Mouse (Mus musculus) cerebellum, adult 11 months (tissue): Measurements from ENCODE around the gene Tgfbr3.
"Not testable (repeated sequence)": the region's sequence is repeated elsewhere in the genome, so short reads cannot be mapped to it uniquely, and the experiment has no call there.

Source experiments
- DNase-seq: peaks from one replicate; pipeline ENCODE4 v3.0.0; 2022

Tgfbr3 gene

DNA sequence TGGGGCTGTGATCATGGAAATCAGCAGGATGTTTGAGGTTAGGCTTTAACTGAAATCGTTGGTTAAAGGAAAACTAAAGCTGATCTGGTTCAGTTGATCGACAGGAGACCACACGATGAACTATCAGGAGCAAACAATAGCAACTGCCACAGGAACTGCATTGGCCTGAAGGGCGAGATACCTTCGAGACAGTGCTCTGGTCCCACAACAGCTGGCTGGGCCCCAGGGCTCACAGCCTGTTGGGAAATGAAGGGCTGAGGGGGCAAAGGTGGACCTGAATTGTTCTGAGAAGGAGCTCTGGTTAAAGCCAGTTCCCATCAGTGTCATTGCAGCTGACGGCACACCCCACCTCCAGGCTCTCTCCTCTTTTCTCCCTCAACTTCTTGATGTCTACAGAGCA lies 52.5 kb downstream of the Tgfbr3 start:
- no peak for DNase-seq

DNA sequence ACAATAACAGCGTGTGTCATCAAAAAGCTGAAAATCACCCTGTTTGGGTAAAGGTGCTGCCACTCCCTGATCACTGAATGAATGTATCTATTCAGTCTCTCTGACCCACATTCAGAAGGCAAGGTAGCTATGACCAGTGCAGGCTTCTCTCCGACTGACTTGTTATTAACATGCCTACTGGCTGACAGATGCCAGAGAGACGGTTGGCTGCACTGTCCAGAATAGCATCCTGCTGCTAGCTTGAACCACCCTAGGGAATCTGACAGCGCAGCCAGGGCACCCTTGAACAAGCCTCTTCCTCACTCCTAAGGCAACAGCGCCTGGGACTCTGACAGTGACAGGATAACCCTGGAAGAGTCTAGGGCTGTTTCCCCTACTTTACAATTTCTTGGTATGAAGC lies 53.4 kb downstream of the Tgfbr3 start:
- DNase-seq = no peak

DNA sequence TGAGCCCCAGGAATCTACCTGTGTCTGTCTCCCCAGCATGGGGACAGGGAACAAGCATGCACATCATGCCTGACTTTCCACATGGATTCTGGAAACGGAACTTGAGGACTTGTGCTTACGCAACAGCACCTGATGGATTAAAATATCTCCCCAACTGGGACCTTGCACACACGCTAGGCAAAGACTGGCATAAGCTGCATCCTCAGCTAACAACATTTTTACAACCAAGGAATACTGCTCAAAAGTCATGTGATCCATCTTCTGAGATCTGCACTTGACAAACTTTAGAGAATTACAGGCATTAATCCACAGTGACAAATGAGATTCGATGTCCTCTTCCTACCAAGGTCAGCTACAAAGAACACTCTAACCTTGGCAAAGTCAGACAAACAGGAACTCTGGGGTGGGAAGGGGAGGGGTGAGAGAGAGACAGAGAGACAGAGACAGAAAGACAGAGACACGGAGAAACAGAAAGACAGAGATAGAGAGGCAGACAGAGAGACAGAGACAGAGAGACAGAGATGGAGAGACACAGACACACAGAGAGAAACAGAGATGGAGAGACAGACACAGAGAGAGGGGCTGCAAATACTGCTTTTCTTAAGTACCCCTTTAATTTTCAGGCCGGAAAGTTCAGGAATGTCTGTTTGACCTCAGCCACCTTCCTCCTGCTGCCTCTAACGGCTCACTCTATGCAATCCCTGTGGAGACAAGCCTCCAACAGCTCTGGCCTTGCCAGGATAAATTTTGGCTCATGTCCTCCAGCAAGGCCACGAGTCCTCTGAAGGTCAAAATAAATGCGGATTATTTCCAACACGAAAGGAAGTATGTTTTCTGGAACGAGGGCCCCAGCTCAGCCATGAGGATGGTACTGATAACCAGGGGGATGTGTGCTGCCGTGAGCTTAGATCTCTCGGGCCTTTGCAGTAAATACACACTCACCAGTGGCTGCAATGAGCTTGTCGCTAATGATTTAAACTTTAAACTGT lies 55.8 kb downstream of the Tgfbr3 start:
- DNase-seq = no peak

GRCm38 (mm10) chr5:107230189-107230588 lies 59.2 kb downstream of the Tgfbr3 start:
- DNase-seq = no peak

DNA sequence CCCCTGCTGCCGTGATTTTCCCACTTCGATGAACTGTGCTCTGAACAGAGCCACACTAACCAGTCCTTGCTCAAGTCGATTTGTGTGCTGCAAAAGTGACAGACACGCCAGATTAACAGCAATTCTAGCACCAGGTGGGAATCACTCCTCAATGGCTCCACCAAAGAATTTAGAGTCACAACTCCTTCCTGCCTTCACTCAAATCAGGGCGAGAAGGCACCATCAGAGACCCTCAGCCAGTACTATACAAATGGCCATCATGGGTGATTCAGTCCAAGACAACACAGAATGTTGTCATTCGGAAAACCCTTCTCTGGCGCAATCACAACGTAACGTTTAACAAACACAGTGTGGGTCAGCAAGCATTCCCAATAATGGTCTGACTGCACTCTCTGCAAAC lies 60.4 kb downstream of the Tgfbr3 start:
- no peak for DNase-seq

DNA sequence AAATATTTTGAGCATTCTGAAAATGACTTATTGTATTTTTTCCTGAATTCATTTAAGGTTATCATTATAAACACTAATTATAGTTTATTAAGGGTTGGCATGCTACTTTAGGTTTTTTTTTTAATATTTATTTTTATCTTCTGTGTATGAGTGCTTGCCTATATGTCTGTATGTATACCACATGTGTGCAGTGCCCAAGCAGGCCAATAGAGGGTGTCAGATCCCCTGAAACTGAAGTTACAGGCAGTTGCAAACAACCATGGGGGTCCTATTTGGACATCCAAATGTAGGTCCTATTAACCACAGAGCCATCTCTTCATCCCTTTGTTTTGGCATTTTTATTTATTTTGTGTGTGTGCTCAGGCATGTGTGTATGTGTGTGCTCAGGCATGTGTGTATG lies 61.8 kb downstream of the Tgfbr3 start:
- DNase-seq = no peak

GRCm38 (mm10) chr5:107224820-107225417 lies 64.5 kb downstream of the Tgfbr3 start:
- no peak for DNase-seq

GRCm38 (mm10) chr5:107224151-107224550 lies 65.3 kb downstream of the Tgfbr3 start:
- DNase-seq = no peak

- DNase-seq = not testable (repeated sequence)
Measured at GRCm38 (mm10) chr5:107223483-107223882, 65.9 kb downstream of the Tgfbr3 start.

- DNase-seq = no peak
Measured at GRCm38 (mm10) chr5:107223029-107223428, 66.4 kb downstream of the Tgfbr3 start.

DNA sequence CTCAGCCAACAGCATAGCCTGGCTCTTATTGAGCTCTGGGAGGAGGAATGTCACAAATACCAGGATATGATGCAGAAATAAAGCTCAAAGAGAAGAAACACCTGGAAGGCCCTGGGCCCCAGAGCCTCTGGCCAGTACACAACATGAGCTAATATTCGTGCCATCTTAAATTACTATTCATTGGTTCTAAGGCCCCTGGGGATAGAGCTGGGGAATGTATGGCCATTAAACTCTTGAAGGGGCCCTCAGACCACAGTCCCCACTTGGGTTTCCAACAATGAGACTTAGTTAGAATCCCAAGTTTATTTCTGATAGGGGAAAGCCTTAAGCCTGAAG lies 66.8 kb downstream of the Tgfbr3 start:
- DNase-seq = no peak

DNA sequence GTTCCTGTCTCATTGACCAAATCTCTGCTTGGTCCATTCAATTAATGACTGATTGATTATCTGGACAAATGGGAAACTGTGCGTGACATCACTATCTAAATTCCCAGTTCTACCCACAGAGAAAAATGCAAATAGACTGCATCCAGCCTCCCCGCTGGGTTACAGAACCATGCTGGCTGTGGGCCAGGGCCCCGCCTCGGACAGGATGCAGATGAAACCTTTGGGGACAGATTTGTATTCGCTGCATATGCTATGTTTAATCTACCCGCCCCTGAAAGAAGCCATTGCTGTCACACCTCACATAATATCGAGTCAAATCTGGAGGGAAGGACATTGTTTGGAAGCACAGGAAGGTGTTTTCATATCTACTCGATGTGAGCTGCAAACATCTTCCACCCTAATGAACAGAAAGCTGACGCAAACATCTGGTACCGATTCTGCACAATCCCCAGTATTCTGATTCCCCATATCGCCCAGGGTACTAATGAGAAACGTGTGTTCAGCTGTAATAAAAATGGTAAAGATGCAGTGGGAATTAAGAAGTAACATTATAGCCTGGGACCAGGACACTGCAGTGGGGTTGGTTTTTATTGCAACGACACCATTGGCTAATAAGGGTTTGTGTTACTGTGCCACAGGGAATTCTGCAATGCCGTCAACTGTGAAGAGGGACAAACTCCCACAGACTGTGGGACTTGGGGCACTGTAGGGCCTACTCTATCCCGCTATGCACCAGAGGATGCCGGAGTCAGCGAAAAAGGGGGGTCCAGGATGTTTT lies 67.3 kb downstream of the Tgfbr3 start:
- no peak for DNase-seq

GRCm38 (mm10) chr5:107220936-107221335 lies 68.5 kb downstream of the Tgfbr3 start:
- peak; percentile 26 for DNase-seq

GRCm38 (mm10) chr5:107219883-107220282 lies 69.5 kb downstream of the Tgfbr3 start:
- no peak for DNase-seq

- DNase-seq = no peak
Measured at GRCm38 (mm10) chr5:107219318-107219717, 70.1 kb downstream of the Tgfbr3 start.

GRCm38 (mm10) chr5:107218594-107218993 lies 70.8 kb downstream of the Tgfbr3 start:
- DNase-seq = no peak

DNA sequence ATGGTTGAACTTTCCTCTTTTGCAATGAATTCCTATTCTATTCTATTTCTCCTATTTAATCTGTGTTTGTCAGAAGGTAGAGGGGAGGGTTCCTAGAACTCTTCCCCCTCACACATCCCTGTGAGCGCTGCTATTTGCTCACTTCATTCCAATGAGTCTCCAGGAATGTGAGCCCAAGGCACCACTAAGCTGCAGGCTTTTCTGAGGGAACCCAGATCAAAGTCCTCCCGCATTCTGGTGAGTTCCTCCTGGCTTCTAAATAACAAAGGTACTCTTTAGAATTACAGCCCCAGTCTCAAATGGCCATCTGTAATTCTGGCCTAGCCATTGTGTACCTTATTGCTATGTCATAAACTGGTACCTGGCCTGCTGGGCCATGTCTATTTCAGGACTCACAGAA lies 72.3 kb downstream of the Tgfbr3 start:
- DNase-seq = no peak

GRCm38 (mm10) chr5:107213373-107214132 lies 75.9 kb downstream of the Tgfbr3 start:
- no peak for DNase-seq

DNA sequence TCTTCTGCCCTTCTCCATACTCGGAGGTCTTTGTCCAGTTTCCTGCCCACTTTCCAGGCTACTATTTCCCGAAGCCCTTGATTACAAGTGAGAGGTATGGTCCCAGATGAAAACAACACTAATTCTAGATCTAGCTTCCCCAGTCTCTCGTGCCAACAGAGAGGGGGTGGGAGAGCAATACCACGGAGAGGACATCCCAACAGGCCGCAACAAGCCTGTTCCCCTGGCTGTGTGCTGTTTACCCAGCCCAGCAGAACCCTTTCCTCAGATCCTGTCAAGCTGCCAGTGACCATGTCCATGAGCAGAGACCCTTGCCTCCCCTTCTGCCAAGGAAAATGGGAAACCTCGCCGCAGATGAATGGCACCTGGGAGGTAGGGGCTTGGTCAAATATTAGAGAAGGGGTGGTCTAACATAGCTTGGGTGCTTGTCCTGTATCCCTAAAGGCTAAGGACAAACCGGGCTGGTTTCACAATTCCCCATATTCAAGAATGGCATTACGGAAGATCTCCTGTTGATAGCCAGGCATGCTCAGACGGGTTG lies 77.5 kb downstream of the Tgfbr3 start:
- DNase-seq = no peak

GRCm38 (mm10) chr5:107210040-107210439 lies 79.4 kb downstream of the Tgfbr3 start:
- no peak for DNase-seq

- no peak for DNase-seq
Measured at GRCm38 (mm10) chr5:107207911-107208310, 81.5 kb downstream of the Tgfbr3 start.

DNA sequence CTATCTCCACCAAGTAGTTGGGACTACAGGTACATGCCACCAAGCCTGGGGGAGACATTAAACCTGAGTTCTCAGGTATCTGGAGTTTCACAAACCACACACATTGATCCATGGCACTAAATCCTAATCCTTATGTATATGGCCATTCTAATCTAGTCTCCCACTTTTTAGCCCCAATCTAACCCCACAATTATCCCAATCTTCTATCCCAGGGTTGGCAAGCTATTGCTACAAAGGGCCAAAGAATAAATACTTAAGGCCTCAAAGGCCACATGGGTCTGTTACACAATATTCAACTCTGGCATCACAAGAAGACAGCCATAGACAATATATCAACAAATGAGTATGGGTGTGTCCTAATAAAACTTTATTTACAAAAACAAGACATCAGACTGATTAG lies 85.1 kb downstream of the Tgfbr3 start:
- no peak for DNase-seq
